ENCODE assay signal across 14 mouse cellular contexts in genomic region chr11:30998704-30999103, GRCm38 (mm10).
"Had no signal": no experiment of that assay in that cellular context is flagged by ENCODE, and none has a peak within 500 bp of the region (broad histone marks: within the 10 kb centered on the region; RNA-seq: fewer than 3 reads in every experiment).

No protein-coding gene starts in this region.

- H3K9me3 ChIP-seq: intestine, embryonic 15.5 days; kidney, embryonic 15.5 days; limb, embryonic 15.5 days; megakaryocyte, embryonic 14.5 days; midbrain, embryonic 15.5 days; neural tube, embryonic 12.5 days had no signal

- H3K9ac ChIP-seq: intestine, embryonic 15.5 days; kidney, embryonic 15.5 days; limb, embryonic 15.5 days; lung, embryonic 14.5 days; midbrain, embryonic 15.5 days; neural tube, embryonic 12.5 days had no signal

- H3K27me3 ChIP-seq: intestine, embryonic 15.5 days; kidney, embryonic 15.5 days; limb, embryonic 15.5 days; megakaryocyte, embryonic 14.5 days; midbrain, embryonic 15.5 days; neural tube, embryonic 12.5 days had no signal

- H3K4me2 ChIP-seq: intestine, embryonic 15.5 days; kidney, embryonic 15.5 days; limb, embryonic 15.5 days; lung, embryonic 14.5 days; midbrain, embryonic 11.5 days; midbrain, embryonic 15.5 days; neural tube, embryonic 12.5 days had no signal

- H3K36me3 ChIP-seq: intestine, embryonic 15.5 days; kidney, embryonic 15.5 days; limb, embryonic 15.5 days; midbrain, embryonic 15.5 days had no signal

- DNase-seq: kidney, adult 18-20 months; kidney, postnatal 14 days; lung, embryonic 14.5 days; lung, postnatal 10 days; thymus, adult 2 months; thymus, postnatal 4 days had no signal

- H3K4me3 ChIP-seq: intestine, embryonic 15.5 days; kidney, embryonic 15.5 days; limb, embryonic 15.5 days; megakaryocyte, embryonic 14.5 days; midbrain, embryonic 15.5 days; neural tube, embryonic 12.5 days had no signal

- H3K27ac ChIP-seq: intestine, embryonic 15.5 days; kidney, embryonic 15.5 days; limb, embryonic 15.5 days; macrophage; midbrain, embryonic 15.5 days; neural tube, embryonic 12.5 days had no signal

- ATAC-seq: intestine, embryonic 15.5 days; midbrain, embryonic 15.5 days had no signal

- H3K4me1 ChIP-seq: intestine, embryonic 15.5 days; kidney, embryonic 15.5 days; limb, embryonic 15.5 days; midbrain, embryonic 15.5 days; neural tube, embryonic 12.5 days had no signal
